Mouse (Mus musculus): ENCODE measurements at regions not wholly inside any gene's neighbourhood (a gene's known extent, or its start where the extent isn't known, plus 50 kb on each side); places are given as distances from the start of the nearest gene placed in this dataset.

- TF ChIP-seq POLR2A (IDR thresholded peaks at IDR 0.05; ENCODE audit: borderline replicate concordance, low read depth, low read length) = no peak
- TF ChIP-seq CTCF (IDR thresholded peaks at IDR 0.05; ENCODE audit: low read depth, low read length) = no peak
Measured at GRCm38 (mm10) chr12:39027179-39027578, 248.0 kb downstream of the Etv1 start.

All from bone marrow macrophage, adult 2 months (primary cell).